Mouse (Mus musculus): ENCODE results near the gene Col4a1. TPM values are rescaled to one million over a fixed set of nuclear protein-coding genes. Genes with fewer than 3 reads are reported as not detected.

Col4a1 gene
- polyA plus RNA-seq, 1 experiment, result 14.8 TPM

DNA sequence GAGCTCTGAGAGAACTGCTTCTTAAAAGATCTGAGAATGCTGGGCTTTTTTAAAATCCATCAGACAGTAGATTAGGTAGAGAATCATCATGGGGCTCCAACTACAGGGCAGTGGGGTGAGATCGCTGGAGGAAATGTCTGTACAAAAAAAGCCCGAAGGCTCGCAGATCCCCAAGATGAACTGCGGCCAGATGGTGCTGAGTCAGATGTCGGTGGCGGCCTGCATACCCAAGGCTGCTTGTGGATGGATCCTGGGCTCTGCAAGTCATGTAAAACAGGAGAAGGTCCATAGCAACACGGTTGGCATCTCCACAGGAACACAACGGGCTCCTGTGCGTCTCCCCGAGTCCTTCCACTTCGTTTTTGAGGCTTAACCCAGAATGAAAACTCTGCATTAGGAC, 39.9 kb upstream of the Col4a1 start:
- no peaks in the 10 kb centered on the region for H3K27me3 ChIP-seq (ENCODE audit: control insufficient read depth, insufficient read depth, low read length)
- DNase-seq, result no peak
- TF ChIP-seq CTCF (IDR thresholded peaks at IDR 0.05; ENCODE audit: borderline replicate concordance, insufficient read depth, low read depth, low read length) (no peak), POLR2A (IDR thresholded peaks at IDR 0.05; ENCODE audit: borderline replicate concordance, insufficient read depth, low read length) (no peak)
- no peak overlapping the region for H3K27ac ChIP-seq (ENCODE audit: insufficient read depth, low read length)
- H3K4me3 ChIP-seq (replicated peaks; ENCODE audit: insufficient read depth, low read depth, low read length), result no peak overlapping the region
- 58% methylated on average over 11 of the region's 11 CpGs for WGBS
- H3K4me1 ChIP-seq (ENCODE audit: control insufficient read depth, insufficient read depth, low read length), result no peaks in the 10 kb centered on the region

DNA sequence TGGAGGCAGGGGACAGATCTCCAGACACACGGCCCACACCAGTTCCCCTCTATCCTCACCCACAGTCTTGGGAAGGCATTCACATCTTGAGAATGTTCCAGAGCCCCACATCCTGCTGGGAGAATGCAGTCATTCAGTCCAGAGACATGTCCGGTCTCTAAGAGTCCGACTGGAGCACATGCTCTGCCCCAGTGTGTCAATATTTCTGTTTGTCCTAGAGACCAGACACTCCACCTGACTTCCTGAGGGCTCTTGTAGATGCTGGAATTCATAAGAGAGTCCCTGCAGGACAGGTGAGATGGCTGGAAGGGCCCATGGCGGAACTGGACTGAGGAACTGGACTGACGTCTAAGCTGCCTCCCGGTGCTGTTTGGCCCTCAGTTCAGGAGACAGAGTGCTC, 38.7 kb upstream of the Col4a1 start:
- 91% methylated on average over 6 of the region's 6 CpGs for WGBS
- no peak overlapping the region for H3K4me3 ChIP-seq (replicated peaks; ENCODE audit: insufficient read depth, low read depth, low read length)
- TF ChIP-seq CTCF (IDR thresholded peaks at IDR 0.05; ENCODE audit: borderline replicate concordance, insufficient read depth, low read depth, low read length), result no peak
- no peak for TF ChIP-seq POLR2A (IDR thresholded peaks at IDR 0.05; ENCODE audit: borderline replicate concordance, insufficient read depth, low read length)
- no peaks in the 10 kb centered on the region for H3K27me3 ChIP-seq (ENCODE audit: control insufficient read depth, insufficient read depth, low read length)
- no peak overlapping the region for H3K27ac ChIP-seq (ENCODE audit: insufficient read depth, low read length)
- DNase-seq, result no peak
- no peaks in the 10 kb centered on the region for H3K4me1 ChIP-seq (ENCODE audit: control insufficient read depth, insufficient read depth, low read length)

DNA sequence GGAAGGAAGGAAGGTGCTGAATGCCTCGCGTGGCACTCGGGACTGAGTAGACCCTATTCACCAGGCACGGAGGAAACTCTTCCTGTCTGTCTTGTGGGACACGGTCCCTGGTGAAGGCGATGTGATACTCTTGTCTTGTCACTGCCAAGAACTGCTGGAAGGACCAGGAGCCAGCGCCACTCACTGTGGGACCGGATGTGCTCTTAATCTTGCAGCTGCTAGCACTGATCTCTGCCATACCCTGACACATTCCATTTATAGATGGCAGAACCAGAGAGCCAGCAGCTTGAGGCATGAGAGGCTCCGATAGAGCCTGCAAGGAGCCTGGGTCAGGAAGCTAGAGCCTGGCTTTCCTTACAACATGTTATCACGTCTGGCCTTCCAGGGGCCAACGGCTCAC, 36.0 kb upstream of the Col4a1 start:
- 33% methylated on average over 11 of the region's 11 CpGs for WGBS
- TF ChIP-seq CTCF (IDR thresholded peaks at IDR 0.05; ENCODE audit: borderline replicate concordance, insufficient read depth, low read depth, low read length) (no peak), POLR2A (IDR thresholded peaks at IDR 0.05; ENCODE audit: borderline replicate concordance, insufficient read depth, low read length) (no peak)
- DNase-seq, result no peak
- Histone ChIP-seq H3K4me1 (ENCODE audit: control insufficient read depth, insufficient read depth, low read length) (no peaks in the 10 kb centered on the region), H3K27me3 (ENCODE audit: control insufficient read depth, insufficient read depth, low read length) (no peaks in the 10 kb centered on the region), H3K4me3 (replicated peaks; ENCODE audit: insufficient read depth, low read depth, low read length) (no peak overlapping the region), H3K27ac (ENCODE audit: insufficient read depth, low read length) (no peak overlapping the region)

DNA sequence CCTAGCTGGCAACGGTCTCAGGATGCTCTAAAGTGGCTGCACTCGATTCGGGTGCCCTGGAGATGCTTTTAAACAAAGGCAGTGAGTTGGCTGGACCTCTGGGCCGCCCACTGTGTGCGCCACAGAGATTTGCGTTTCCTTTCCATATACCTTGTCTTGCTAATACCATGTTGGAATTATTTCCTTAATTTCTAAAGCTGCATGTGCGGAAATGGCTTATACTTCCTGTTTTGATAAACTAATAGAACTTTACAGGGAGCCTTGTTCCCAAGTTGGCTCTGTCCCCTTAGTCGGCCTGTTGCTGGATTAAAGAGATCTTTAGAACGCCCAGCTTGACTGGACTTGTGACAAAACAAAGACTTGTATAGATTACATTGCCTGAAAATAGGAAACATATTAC, 35.1 kb upstream of the Col4a1 start:
- H3K27me3 ChIP-seq (ENCODE audit: control insufficient read depth, insufficient read depth, low read length), result no peaks in the 10 kb centered on the region
- 75% methylated on average over 9 of the region's 9 CpGs for WGBS
- no peak overlapping the region for H3K4me3 ChIP-seq (replicated peaks; ENCODE audit: insufficient read depth, low read depth, low read length)
- TF ChIP-seq POLR2A (IDR thresholded peaks at IDR 0.05; ENCODE audit: borderline replicate concordance, insufficient read depth, low read length) (no peak), CTCF (IDR thresholded peaks at IDR 0.05; ENCODE audit: borderline replicate concordance, insufficient read depth, low read depth, low read length) (no peak)
- DNase-seq, result no peak
- no peak overlapping the region for H3K27ac ChIP-seq (ENCODE audit: insufficient read depth, low read length)
- H3K4me1 ChIP-seq (ENCODE audit: control insufficient read depth, insufficient read depth, low read length), result no peaks in the 10 kb centered on the region

DNA sequence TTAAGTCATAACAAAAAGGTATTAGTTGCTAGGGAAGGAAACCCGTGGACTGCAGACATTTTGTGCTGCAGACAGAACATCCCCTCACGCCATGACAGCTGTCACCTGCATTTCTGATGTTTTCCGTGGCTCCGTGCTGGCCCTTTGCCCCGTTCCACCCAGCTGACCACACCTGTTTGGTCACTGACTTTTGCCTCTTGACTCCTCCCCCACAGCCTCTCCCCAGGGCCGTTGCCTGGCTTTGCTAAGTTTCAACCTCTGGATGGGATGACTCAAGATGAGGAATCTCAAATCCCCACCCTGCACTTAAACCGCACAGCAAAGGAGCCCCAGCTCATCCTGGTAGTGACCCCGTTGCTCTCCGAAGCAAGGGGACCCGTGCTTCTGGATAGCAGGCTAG, 33.6 kb upstream of the Col4a1 start:
- DNase-seq, result no peak
- Histone ChIP-seq H3K4me3 (replicated peaks; ENCODE audit: insufficient read depth, low read depth, low read length) (no peak overlapping the region), H3K27me3 (ENCODE audit: control insufficient read depth, insufficient read depth, low read length) (no peaks in the 10 kb centered on the region), H3K4me1 (ENCODE audit: control insufficient read depth, insufficient read depth, low read length) (no peaks in the 10 kb centered on the region), H3K27ac (ENCODE audit: insufficient read depth, low read length) (no peak overlapping the region)
- WGBS, result 82% methylated on average over 10 of the region's 10 CpGs
- TF ChIP-seq CTCF (IDR thresholded peaks at IDR 0.05; ENCODE audit: borderline replicate concordance, insufficient read depth, low read depth, low read length) (no peak), POLR2A (IDR thresholded peaks at IDR 0.05; ENCODE audit: borderline replicate concordance, insufficient read depth, low read length) (no peak)

DNA sequence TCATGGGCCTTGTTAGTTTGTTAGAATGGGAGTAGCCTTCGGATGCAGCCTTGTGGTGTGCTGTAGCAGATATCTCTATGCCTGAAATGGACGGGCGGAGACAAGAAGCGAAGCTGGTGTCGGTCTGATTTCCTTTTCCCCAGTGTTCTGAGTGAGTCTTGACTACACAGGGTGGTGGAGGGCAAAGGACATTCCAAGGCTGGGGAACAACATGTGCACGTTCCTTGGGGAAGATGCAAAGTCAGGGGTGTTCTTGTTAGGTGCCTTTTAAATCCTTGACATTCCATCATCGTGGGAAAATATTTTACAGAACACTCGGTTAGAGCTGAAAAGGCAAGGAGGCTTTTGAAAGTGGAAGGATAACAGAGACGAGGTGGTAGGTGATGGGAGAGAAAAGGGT, 31.8 kb upstream of the Col4a1 start:
- no peak overlapping the region for H3K27ac ChIP-seq (ENCODE audit: insufficient read depth, low read length)
- H3K27me3 ChIP-seq (ENCODE audit: control insufficient read depth, insufficient read depth, low read length), result no peaks in the 10 kb centered on the region
- no peak for DNase-seq
- TF ChIP-seq CTCF (IDR thresholded peaks at IDR 0.05; ENCODE audit: borderline replicate concordance, insufficient read depth, low read depth, low read length) (no peak), POLR2A (IDR thresholded peaks at IDR 0.05; ENCODE audit: borderline replicate concordance, insufficient read depth, low read length) (no peak)
- H3K4me1 ChIP-seq (ENCODE audit: control insufficient read depth, insufficient read depth, low read length), result no peaks in the 10 kb centered on the region
- H3K4me3 ChIP-seq (replicated peaks; ENCODE audit: insufficient read depth, low read depth, low read length), result no peak overlapping the region
- 86% methylated on average over 9 of the region's 9 CpGs for WGBS

DNA sequence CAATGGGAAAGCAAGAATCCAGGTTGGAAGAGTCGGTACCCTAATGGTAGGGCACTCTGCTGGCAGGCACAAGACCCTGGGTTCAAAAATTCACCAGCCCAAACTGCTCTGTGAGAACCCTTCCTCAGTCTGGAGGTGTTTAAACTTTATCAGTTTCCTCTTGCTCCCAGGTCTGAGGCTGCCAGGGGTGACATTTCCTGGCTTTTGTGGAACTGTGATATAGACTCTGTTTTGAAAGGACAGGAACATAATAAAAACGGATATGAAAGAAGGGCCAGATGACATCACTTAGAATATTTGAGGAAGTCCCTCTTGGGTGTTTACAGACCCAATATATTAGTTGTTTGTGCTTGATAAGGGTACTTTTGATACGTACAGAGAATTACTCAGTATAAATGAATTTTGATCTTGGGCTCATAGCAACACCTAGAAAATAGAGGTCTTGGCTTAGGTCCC, 28.5 kb upstream of the Col4a1 start:
- TF ChIP-seq CTCF (IDR thresholded peaks at IDR 0.05; ENCODE audit: borderline replicate concordance, insufficient read depth, low read depth, low read length) (no peak), POLR2A (IDR thresholded peaks at IDR 0.05; ENCODE audit: borderline replicate concordance, insufficient read depth, low read length) (no peak)
- Histone ChIP-seq H3K4me1 (ENCODE audit: control insufficient read depth, insufficient read depth, low read length) (no peaks in the 10 kb centered on the region), H3K27me3 (ENCODE audit: control insufficient read depth, insufficient read depth, low read length) (no peaks in the 10 kb centered on the region), H3K4me3 (replicated peaks; ENCODE audit: insufficient read depth, low read depth, low read length) (no peak overlapping the region), H3K27ac (ENCODE audit: insufficient read depth, low read length) (no peak overlapping the region)
- WGBS, result 81% methylated on average over 3 of the region's 3 CpGs
- no peak for DNase-seq

DNA sequence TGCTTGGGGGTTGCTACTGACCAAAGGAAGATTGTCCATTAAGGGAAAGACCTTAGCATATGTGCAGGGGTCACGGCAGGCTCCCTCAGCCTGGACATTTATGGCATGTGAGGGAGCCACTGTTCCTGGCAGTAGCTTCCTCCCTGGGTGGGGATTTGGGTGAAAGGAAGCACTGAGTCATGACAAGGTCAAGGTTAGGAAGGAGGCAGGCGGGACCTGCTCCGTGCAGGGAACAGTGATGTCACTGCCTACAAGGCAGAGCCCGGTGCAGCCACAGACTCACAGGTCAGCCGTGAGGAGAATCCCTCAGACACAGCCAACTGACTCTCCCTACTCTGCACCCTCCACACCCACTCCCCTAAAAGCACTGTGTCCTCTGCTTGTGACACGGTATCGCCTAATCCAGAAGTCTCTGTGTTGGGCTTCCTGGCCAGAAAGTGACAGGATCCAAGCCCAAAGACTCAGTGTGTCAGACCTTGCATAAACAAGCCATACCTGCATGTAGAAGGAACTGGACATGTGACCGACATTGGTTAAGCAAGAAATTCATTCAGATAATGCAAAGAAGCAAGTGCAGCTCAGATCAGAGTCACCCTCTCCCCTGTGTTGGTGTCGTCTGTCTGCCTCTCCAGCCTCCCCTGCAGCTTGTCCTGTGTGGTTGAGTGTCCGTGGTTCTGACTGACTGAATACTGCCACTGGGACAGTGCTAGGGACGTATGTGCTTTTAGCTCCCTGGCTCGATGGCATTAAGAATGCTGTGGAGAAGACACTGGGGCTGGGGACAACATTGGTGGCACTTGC, 27.9 kb upstream of the Col4a1 start:
- Histone ChIP-seq H3K4me3 (replicated peaks; ENCODE audit: insufficient read depth, low read depth, low read length) (no peak overlapping the region), H3K27ac (ENCODE audit: insufficient read depth, low read length) (no peak overlapping the region), H3K27me3 (ENCODE audit: control insufficient read depth, insufficient read depth, low read length) (no peaks in the 10 kb centered on the region), H3K4me1 (ENCODE audit: control insufficient read depth, insufficient read depth, low read length) (no peaks in the 10 kb centered on the region)
- WGBS, result 80% methylated on average over 12 of the region's 12 CpGs
- DNase-seq, result no peak
- TF ChIP-seq CTCF (IDR thresholded peaks at IDR 0.05; ENCODE audit: borderline replicate concordance, insufficient read depth, low read depth, low read length), result no peak
- no peak for TF ChIP-seq POLR2A (IDR thresholded peaks at IDR 0.05; ENCODE audit: borderline replicate concordance, insufficient read depth, low read length)
